Mouse (Mus musculus) v-Abl transformed pro-B cells (cell line): ENCODE data around the gene Ctbs.
"Not testable (repeated sequence)": the region's sequence is repeated elsewhere in the genome, so short reads cannot be mapped to it uniquely, and the experiment has no call there.

Experiments used
- in situ Hi-C, 2 experiments: fragments of 400-800 bp; cut with MboI; formaldehyde crosslinking; loops; one replicate each; pipeline ENCODE4 v1.15.1; 2025; ENCODE audit not compliant: unreplicated experiment in 2 of 2

Gene Ctbs

GRCm38 (mm10) chr3:146424306-146424900 lies 25.2 kb upstream of the Ctbs start:
- in situ Hi-C loops: loop anchor here in 1 of 2 experiments (25.0 kb wide), 1 partner anchor 487 kb away; the partner anchor contains the start of gene 2410004B18Rik

DNA sequence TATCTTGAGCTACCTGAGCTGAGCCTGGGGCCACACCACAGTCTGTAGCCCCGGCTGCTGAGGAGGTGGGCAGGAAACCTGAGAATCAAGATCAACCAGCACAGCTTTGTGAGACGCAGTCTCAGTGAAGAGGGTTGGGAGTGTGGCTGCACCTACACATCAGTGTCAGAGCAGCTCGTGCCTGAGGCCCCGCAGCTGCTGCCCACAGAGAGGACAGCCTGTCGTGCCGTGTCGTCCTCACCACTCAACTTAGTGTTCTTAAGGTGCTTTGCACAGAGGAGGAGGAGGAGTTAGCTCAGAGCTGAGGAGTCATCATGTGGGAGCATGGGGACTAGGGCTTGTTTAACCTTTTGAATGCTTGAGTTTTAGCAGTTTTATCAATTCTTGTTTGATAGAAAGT lies 23.7 kb upstream of the Ctbs start:
- in situ Hi-C loops: no loop called here

GRCm38 (mm10) chr3:146426489-146426888 lies 23.1 kb upstream of the Ctbs start:
- in situ Hi-C loops: no loop called here

GRCm38 (mm10) chr3:146433063-146433462 lies 16.5 kb upstream of the Ctbs start:
- in situ Hi-C loops: not testable (repeated sequence)

DNA sequence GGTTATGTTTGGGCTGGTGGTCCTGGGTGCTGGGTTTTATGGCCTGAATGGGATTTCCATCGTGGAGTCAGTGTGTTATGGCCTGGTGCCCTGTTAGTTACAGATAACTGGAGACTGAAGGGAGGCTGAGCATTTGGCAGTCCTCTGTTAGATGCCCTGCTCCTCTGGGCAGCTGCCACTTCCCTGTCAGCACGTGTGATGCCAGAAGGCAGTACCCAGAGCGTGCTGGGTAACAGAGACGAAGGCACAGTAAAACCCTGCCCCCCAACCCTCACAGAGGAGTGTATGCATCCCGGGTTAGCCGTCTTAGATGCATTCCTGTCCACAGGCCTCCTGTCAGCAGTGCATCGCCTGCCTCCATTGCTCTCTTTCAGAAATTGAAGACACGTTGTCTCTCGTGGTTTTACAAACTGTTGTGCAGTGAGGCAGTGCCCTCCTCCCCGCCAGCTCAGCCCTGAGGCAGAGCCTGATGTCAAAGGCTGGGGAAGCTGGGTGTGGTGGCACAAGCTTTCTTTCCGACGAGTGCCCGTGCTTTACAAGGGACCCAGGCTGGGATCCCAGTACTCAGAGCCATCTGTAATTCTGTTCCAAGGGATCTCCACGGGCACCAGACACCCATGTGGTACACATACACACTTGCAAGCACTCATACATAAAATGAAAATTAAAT lies 15.8 kb upstream of the Ctbs start:
- in situ Hi-C loops: no loop called here

DNA sequence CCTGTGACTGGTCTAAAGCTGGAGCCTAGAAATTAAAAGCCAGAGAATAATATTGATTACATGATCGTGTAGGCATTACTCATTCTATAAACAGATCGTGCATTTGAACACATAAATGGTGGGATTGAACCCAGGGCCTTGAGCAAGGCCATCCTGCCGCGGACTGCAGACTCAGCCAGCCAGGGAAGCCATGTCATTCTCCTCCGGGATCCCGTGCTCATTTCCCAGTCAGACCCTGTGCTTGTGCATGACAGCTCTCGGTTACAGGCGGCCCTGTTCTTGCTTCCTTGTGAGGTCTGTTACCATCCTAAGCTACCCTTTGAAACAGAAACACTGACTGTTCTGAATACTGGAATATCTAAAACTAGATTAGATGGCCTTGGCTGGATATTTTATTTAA lies 14.9 kb upstream of the Ctbs start:
- in situ Hi-C loops: no loop called here

- in situ Hi-C loops: no loop called here
These were observed 14.1 kb upstream of the Ctbs start for GRCm38 (mm10) chr3:146435533-146435932.

- in situ Hi-C loops: no loop called here
These were observed 13.5 kb upstream of the Ctbs start for GRCm38 (mm10) chr3:146436114-146436513.

DNA sequence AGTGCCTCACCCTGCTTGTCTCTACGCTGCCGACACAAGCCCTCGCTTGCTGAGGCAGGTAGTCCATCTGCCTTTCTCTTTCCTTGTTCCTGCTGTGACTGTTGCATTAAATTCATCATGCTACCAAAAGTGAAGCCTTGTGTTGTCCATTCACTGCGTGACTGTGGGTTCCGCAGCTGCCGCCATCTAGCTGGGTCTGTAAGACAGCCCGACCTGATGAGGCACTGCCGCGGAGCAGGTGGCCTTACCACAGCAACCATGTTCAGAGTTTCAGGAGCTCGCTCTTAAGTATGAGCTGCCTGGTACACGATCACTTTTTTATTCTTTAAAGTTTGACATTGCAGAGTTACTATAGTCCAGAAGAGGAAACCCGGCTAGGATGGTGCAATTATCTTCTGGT lies 9.6 kb upstream of the Ctbs start:
- in situ Hi-C loops: no loop called here

DNA sequence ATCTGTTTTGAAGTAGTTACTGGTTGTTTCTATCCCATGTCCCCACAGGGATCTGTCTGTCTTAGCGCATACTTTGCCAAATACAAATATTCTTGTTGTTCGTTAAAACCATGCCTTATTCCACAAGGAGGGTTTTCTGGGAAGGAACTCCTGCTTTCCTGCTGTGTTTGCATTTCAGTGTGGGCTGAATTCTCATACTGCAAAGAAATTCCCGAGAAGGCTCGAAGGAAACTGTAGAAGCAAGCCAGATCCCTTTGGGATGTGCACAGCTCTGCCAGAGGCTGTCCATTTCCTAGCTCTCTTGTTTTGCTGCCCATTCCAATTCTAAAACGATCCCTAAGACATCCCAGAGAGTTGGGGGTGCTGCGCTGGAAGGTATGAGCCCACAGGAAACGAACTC lies 9.2 kb upstream of the Ctbs start:
- in situ Hi-C loops: no loop called here

DNA sequence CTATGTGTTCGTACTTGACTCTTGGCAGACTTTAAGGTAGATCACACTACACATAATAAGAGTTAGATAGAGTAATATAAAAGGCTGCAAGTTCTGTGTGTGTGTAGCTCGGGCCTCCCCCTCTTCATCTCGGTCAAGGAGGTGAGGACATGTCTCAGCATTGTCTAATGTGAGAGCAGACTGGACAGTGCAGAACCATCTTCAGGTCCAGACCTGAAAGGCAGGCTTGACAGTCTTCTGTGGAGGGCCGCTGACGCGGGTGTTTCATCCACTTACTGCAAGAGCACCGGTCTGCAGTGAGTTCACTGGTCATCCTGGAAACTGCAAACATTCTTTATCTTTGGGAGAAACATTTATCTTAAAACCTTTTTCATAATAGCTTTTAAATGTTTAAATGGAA lies 7.1 kb upstream of the Ctbs start:
- in situ Hi-C loops: no loop called here

DNA sequence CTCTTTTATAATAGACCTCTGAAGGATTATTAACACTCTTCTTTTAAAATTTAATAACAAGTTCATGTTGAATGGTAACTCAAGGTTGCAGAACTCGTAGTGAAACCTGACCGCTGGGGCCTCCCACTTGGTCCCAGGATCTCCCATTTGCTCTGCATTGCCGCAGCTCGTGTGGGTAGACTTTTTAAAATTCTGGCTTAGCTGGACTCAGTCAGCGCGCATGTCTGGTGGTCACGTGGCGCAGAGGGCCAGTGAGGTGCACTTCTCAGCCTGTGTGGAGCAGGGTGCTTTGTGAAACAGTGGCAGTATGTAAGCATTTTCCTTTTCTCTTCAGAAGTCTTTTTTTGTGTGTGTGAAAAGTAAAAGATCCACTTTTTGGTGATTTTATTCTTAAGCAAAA lies 6.7 kb upstream of the Ctbs start:
- in situ Hi-C loops: no loop called here

- in situ Hi-C loops: no loop called here
These were observed 6.2 kb upstream of the Ctbs start for GRCm38 (mm10) chr3:146443380-146443779.

- in situ Hi-C loops: no loop called here
These were observed 4.7 kb upstream of the Ctbs start for GRCm38 (mm10) chr3:146444880-146445279.

GRCm38 (mm10) chr3:146447156-146447555 lies 2.4 kb upstream of the Ctbs start:
- in situ Hi-C loops: no loop called here

- in situ Hi-C loops: no loop called here
These were observed 2.0 kb upstream of the Ctbs start for GRCm38 (mm10) chr3:146447598-146447997.

DNA sequence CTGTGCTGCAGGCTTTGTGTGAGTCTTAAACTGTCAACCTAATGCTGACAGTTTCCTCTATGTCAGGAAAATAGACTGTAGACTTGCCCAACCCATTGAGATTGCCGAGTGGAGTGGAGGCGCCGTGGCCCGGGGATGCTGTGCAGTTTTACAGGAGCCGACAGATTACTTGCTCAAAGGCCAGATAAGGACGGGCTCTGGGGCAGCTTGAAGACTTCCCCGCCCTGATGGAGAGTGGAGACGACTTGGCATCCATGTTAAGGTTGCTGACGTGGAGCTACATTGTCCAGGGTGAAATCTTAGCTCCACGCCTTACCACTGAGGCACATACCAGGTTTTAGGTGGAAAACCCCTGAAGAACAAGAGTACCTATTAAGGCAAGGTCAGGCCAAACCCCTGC lies 1.2 kb upstream of the Ctbs start:
- in situ Hi-C loops: no loop called here

DNA sequence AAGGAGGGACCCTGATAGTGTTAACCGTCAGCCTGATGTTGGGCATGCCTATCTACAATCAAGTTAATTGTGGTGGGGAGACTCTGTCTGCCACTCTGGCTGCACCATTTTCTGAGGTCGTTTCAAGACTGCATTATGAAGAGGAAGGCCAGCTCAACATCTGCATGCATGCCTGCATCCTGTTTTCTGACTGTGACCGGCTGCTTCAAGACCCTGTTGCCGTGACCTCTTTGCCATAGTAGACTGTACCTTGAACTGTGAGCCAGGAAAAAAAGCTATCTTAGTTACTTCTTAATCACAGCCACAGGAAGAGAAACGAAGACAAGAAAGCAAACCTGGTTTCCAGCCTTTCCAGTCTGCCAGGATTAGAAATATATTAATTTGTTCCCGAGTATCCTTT lies 626 bp upstream of the Ctbs start:
- in situ Hi-C loops: no loop called here

DNA sequence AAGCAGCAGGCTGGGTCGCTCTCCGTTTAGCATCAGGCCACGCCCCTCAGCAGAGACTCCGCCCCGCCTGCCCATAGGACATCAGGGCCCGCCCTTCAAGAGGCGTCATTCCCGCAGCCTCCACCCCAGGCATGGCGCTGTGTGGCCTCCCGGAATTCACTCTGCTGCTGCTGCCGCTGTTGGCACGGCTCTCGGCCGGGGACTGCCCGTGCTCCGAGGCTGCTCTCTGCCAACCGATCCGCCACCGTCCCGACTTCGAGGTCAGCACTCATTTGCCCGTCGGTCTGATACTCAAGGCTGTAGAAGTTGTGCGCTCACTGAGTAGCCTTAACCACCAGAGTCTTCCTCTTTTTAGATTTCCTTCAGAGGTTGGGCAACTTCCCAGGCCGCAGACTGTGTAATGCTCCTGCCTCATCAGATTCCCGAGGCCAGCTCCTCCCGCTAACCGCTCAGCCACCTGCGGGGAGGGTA lies 811 bp downstream of the Ctbs start:
- in situ Hi-C loops: loop anchor here in 1 of 2 experiments (5.0 kb wide), 1 partner anchor 42 kb away; no protein-coding TSS in a partner anchor

- in situ Hi-C loops: loop anchor here in 1 of 2 experiments (5.0 kb wide), 1 partner anchor 41 kb away; no protein-coding TSS in a partner anchor
These were observed 1.8 kb downstream of the Ctbs start for GRCm38 (mm10) chr3:146451375-146451774.

DNA sequence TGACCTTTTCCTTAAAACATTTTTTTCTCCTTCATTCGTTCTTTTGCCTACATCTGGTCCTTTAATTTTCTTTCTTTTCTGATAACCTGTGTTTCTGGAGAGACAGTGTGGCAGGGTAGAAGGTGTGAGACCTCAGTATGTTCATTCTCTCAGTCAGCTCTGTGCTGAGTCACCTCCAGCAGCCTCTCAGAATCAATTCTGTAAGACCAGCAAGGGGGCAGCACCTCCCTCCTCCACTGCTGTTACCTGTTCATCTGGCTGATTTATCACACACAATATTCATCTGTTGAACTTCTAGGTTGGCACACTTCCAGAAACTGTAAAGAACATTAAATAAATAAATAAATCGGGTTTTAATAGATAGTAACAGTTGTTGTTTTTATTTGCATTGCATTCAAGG lies 13.3 kb downstream of the Ctbs start:
- in situ Hi-C loops: no loop called here

GRCm38 (mm10) chr3:146469226-146469625 lies 19.6 kb downstream of the Ctbs start:
- in situ Hi-C loops: no loop called here
